Mouse (Mus musculus) c-Kit-negative CD71-positive TER-119-positive erythroid progenitor cells, embryonic 14.5 days (primary cell): ENCODE measurements at regions not wholly inside any gene's neighbourhood (a gene's known extent, or its start where the extent isn't known, plus 50 kb on each side); places are given as distances from the start of the nearest gene placed in this dataset.

Source experiments
- DNase-seq: peaks from one replicate; pipeline ENCODE4 v3.0.0-alpha.2; 2013; ENCODE audit warnings: low read depth, low spot score

- DNase-seq: no peak
These were observed 120.2 kb upstream of the Xylt1 start for GRCm38 (mm10) chr7:117260596-117260995.

GRCm38 (mm10) chr7:117263126-117263525 lies 117.7 kb upstream of the Xylt1 start:
- DNase-seq: no peak

- no peak for DNase-seq
These were observed 116.4 kb upstream of the Xylt1 start for GRCm38 (mm10) chr7:117264341-117264740.

DNA sequence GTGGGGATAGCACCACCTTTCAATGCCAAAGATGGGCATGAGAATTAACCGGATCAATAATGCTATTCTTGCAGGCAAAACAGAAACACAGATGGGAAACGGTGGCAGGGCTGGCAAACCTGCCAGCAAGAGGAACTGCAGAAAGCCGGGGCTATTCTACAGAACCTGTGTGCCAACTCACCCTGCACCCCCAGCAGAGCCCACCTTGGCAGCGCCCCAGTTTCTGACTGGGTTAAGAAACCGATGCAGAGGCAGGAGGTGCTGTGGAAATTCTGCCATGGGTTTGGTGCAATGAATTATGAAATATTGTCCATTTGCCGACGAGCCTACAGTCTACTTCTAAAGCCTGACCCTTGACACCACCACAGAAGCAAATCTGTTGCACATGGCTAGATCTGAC lies 112.7 kb upstream of the Xylt1 start:
- no peak for DNase-seq

DNA sequence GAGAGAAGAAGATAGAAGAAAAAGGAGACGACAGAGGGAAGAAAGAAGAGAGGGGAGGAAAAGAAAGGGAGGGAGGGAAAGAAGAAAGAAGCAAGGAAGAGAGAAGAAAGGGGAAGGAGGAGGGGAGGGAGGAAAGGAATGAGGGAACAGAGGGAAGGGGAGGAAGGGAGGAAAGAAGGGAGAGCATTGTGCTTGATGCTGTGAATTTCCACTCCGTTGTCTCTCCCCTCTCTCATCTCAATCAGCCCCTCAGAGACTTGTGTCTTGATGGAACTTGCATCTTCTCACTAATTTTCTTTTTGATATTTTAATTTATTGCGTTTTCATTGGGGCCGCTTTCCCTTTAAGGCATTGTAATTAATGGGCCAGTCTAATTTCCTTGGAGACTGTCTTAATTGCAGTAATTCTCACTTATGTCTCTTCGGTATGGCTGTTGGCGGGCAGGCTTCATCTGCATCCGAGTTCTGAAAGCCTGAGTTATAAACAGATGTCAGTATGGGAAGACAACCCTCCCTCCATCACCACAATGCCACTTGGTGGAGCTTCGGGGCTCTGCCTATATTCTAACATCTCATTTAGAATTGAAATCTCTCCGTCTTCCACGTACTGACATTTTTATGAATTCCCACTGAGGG lies 111.4 kb upstream of the Xylt1 start:
- DNase-seq: no peak

DNA sequence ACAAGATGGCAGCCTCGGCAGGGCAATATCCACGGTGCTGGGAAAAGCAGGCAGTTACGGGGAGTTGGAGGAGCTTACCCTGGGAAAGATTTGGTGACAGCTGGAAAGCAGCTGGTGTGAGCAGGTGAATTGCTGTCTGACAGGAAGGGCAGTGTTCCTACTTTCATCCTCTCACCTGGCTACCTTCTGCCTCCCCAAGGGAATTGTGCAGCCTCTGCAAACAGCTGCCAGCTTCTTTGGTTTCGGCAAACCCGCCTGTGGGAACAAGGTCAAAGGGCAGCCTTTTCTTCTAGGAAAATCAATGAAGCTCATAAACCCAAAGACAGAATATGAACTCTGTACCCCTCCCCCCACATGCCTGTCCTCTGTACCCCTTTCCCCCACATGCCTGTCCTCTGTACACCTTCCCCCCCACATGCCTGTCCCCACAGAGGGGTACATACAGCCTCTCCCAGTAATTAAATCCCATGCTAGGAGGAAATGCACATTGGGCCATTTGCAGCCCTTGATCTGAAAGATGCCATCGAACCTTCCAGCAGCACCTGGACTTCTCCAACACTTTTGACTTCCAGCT lies 102.3 kb upstream of the Xylt1 start:
- no peak for DNase-seq

- DNase-seq: no peak
These were observed 98.6 kb upstream of the Xylt1 start for GRCm38 (mm10) chr7:117282194-117282593.

DNA sequence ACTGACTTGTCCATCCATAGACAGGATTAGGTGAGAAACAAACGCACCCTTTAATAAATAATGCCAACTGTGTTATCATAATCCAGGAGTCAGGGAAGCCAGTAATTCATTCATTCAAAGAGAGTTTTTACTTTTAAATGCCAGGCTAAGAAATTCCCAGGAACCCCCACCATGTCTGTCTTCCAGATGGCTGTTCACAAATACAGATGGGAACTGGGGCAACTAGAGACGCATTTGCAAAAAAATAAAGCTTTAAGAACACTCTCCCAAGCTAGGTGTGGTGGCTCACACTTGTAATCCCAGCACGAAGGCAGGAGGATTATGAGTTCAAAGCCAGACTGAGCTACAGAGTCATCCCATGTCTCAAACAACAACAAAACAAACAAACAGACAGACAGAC lies 95.6 kb upstream of the Xylt1 start:
- no peak for DNase-seq

GRCm38 (mm10) chr7:117285985-117286384 lies 94.8 kb upstream of the Xylt1 start:
- no peak for DNase-seq

DNA sequence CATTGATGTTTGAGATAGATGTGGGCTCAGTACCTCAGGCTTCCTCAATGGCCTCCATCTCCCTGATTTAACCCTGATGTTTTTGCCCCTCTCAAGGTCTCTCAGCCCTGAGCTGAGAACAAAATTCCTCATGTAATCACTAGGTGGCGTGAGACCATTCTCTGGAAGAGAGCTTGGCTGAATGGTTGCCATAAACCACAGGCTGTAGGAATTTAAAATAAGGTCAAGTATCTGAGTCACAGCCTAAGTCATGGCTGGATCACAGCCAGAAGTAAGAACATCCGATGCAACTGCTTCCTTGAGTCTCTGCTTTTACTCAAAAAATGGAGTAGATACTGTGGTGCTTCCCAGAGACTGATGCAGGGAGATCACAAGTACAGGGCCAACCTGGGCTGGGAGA lies 77.1 kb upstream of the Xylt1 start:
- DNase-seq: no peak

DNA sequence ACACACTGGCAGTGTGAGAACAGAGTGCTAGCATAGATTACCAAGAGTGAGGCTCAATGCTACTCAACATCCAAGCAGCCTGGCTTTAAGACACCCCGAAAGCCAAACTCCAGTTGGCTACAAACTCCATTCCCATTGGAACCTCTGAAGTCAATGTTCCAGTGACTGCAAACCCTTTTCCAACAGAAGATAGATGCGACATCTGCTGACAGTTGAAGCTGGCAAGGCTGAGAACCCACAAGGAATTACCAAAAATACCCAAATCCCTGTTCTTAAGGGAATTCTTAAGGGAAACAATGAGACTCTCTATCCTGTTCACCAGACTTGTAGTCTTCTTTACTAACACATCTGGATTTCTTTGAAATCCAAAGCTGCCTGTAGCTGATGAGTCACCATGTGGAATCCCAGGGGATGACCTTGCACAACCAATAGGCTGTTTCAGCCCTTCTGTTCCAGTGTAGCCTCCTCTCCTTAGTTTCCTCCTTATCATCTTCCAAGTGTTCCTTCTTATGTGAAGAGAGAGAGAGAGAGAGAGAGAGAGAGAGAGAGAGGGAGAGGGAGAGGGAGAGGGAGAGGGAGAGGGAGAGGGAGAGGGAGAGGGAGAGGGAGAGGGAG lies 70.1 kb upstream of the Xylt1 start:
- DNase-seq: no peak

DNA sequence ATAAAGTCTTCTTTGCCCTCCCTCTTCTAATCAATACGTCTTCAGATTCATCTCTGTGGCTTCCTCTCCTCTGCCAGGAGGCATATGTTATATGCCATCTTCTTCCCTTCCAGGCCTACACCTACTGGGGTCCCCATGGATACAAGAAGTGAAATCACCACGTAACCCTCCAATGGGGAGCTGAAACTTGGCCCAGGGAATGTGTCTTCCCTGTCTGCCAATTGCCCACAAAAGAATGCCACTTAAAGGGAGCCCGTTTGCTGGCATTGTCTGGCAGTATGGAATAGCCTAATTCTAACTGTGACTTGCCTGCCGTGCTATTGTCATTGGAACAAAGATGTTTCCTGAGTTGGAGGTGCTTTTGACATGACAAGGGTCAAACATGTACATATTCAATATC lies 69.5 kb upstream of the Xylt1 start:
- DNase-seq: no peak

DNA sequence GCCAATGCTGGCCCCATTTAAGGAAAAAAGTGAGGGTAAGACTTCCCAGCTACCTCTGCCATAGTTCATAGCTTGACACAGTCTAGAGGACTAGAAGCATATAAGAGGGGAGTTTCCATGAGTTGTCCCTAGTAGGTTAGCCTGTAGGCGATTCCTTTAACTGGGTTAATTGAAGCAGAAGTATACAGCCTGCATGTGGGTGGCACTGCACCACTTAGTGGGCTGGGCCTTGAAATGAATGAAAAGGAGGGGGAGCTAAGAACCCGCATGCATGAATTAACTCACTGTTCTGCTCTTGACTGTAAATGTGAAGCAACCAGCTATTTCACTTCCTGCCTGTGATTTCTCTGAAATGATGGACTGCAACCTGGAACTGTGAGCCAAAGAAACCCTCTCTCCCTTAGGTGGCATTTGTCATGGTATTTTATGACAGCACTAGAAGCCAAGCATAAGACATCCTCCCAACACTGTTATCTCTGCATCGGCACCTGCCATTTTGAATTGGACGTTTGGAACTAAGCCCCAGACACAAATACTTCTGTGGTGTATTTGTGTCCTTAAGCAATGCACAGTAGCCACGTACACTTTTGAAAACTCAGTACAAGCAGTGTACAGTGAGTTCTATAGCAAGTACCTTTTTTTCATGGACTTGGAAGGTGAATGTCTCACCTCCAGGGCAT lies 64.5 kb upstream of the Xylt1 start:
- no peak for DNase-seq

DNA sequence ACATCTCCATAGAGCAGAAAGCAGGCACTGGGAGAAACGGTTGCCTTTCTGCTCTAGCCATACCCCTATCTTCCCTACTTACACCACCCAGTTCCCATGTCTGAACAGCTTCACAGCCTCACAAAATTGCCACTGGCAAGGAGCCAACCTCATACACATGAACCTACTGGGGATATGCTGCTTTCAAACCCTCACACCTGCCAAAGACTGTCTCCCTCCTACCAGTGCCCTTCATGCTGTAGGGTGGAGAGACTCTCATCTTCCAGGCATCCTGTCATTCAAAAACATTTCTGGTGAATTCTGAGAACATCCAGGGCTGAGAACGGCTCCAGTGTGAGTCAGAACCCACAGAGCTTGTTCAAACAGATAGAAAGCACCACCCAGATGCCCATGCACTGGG lies 63.4 kb upstream of the Xylt1 start:
- DNase-seq: no peak

DNA sequence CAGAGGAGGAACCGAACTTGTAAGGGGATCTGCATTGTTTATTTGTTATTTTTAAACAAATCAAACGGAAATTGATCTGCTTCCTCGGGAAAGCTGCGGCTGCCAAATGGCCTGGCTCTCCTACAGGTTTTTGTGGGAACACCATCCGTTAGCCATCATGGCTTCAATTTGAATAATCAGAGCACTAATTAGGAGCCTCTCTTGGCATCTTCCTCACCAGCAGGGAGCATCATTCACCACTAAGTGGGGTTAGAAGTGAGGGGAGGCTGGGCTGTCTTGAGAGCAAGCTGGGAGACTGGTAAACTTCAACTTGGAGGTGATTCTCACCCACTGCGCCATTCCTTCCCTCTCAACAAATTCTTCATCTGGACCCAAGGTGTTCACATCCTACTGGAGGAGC lies 60.2 kb upstream of the Xylt1 start:
- no peak for DNase-seq
